Mouse (Mus musculus) layer of hippocampus, adult 2 months (tissue): Measurements from ENCODE around the gene Stat4. TPM values are rescaled to one million over a fixed set of nuclear protein-coding genes. Genes with fewer than 3 reads are reported as not detected.

ENCODE experiments used
- DNase-seq, 2 experiments: peaks; one replicate each; pipeline ENCODE4 v3.0.0; 2022; ENCODE audit warnings: low spot score in 2 of 2
- H3K27ac ChIP-seq: fragments of 200-600 bp; 2 replicates; pipeline ENCODE4 v1.8.1; 2022
- H3K4me3 ChIP-seq: fragments of 200-600 bp; 2 replicates; pipeline ENCODE4 v1.8.1; 2022; ENCODE audit warnings: mild to moderate bottlenecking
- CTCF ChIP-seq: fragments of 200-600 bp; conservative IDR thresholded peaks from 2 replicates; pipeline ENCODE4 v1.8.1; 2022; ENCODE audit warnings: antibody characterized with exemption, mild to moderate bottlenecking, moderate library complexity
- total RNA-seq, 2 experiments: library from RNA; stranded (reverse); gene quantifications; 2 replicates each; pipeline ENCODE4 v1.2.3; 2021

Gene Stat4
- total RNA-seq, 2 experiments from 2014 or later = 0.41 to 1.1 TPM

GRCm38 (mm10) chr1:52008443-52008842, 21.5 kb downstream of the Stat4 start:
- H3K4me3 ChIP-seq = peak overlapping the region; percentile 9; the same call in 1 of the 2 replicates
- no peak overlapping the region for H3K27ac ChIP-seq
- DNase-seq = no peak
- TF ChIP-seq CTCF = no peak

GRCm38 (mm10) chr1:52008947-52009346, 22.0 kb downstream of the Stat4 start:
- DNase-seq = no peak
- Histone ChIP-seq H3K4me3 (peak overlapping the region; percentile 9; the same call in 1 of the 2 replicates), H3K27ac (no peak overlapping the region)
- no peak for TF ChIP-seq CTCF

GRCm38 (mm10) chr1:52010741-52011140, 23.8 kb downstream of the Stat4 start:
- TF ChIP-seq CTCF = no peak
- no peak for DNase-seq
- Histone ChIP-seq H3K4me3 (no peak overlapping the region), H3K27ac (no peak overlapping the region)

GRCm38 (mm10) chr1:52011227-52011626, 24.3 kb downstream of the Stat4 start:
- H3K27ac ChIP-seq = no peak overlapping the region
- DNase-seq = no peak
- no peak overlapping the region for H3K4me3 ChIP-seq
- no peak for TF ChIP-seq CTCF

GRCm38 (mm10) chr1:52012231-52012630, 25.3 kb downstream of the Stat4 start:
- Histone ChIP-seq H3K27ac (no peak overlapping the region), H3K4me3 (no peak overlapping the region)
- TF ChIP-seq CTCF = no peak
- DNase-seq = no peak

- no peak for TF ChIP-seq CTCF
- Histone ChIP-seq H3K4me3 (no peak overlapping the region), H3K27ac (no peak overlapping the region)
- no peak for DNase-seq
These were observed 25.8 kb downstream of the Stat4 start for GRCm38 (mm10) chr1:52012757-52013156.

- no peak for TF ChIP-seq CTCF
- DNase-seq = no peak
- H3K4me3 ChIP-seq = no peak overlapping the region
- H3K27ac ChIP-seq = no peak overlapping the region
These were observed 32.7 kb downstream of the Stat4 start for GRCm38 (mm10) chr1:52019621-52020020.

GRCm38 (mm10) chr1:52021936-52022725, 35.2 kb downstream of the Stat4 start:
- TF ChIP-seq CTCF = no peak
- no peak overlapping the region for H3K4me3 ChIP-seq
- DNase-seq = no peak
- H3K27ac ChIP-seq = no peak overlapping the region

- no peak for DNase-seq
- Histone ChIP-seq H3K4me3 (no peak overlapping the region), H3K27ac (no peak overlapping the region)
- no peak for TF ChIP-seq CTCF
These were observed 41.7 kb downstream of the Stat4 start for GRCm38 (mm10) chr1:52028686-52029085.

GRCm38 (mm10) chr1:52034816-52035752, 48.1 kb downstream of the Stat4 start:
- DNase-seq = no peak
- TF ChIP-seq CTCF = no peak
- H3K27ac ChIP-seq = no peak overlapping the region
- no peak overlapping the region for H3K4me3 ChIP-seq

- DNase-seq = no peak
- Histone ChIP-seq H3K4me3 (no peak overlapping the region), H3K27ac (no peak overlapping the region)
- no peak for TF ChIP-seq CTCF
These were observed 52.2 kb downstream of the Stat4 start for GRCm38 (mm10) chr1:52039151-52039550.

GRCm38 (mm10) chr1:52039626-52040025, 52.7 kb downstream of the Stat4 start:
- no peak for DNase-seq
- H3K4me3 ChIP-seq = no peak overlapping the region
- TF ChIP-seq CTCF = no peak
- no peak overlapping the region for H3K27ac ChIP-seq

GRCm38 (mm10) chr1:52040366-52041061, 53.6 kb downstream of the Stat4 start:
- no peak for TF ChIP-seq CTCF
- no peak overlapping the region for H3K4me3 ChIP-seq
- DNase-seq = no peak
- H3K27ac ChIP-seq = no peak overlapping the region
